Mouse (Mus musculus) embryonic facial prominence, embryonic 14.5 days (tissue): Measurements from ENCODE around the gene Hsd17b11. TPM values are rescaled to one million over a fixed set of nuclear protein-coding genes. Genes with fewer than 3 reads are reported as not detected.
A peak's percentile ranks its signal among the peaks of the same experiment; 100 is the strongest.

Experiments used
- ATAC-seq: fragments of 200-750 bp; cut with Nextera tagmentation; 2 replicates; pipeline ENCODE4 v1.8.0; 2017; ENCODE audit warnings: low read depth, moderate number of reproducible peaks, moderate TSS enrichment
- DNase-seq: peaks from one replicate; pipeline ENCODE4 v3.0.0-alpha.2; 2015; ENCODE audit warnings: low spot score
- H3K27ac ChIP-seq: fragments of 300-500 bp; sonication (generic); replicated peaks from 2 replicates; pipeline ENCODE4 v1.5.1; 2014; ENCODE audit warnings: low read depth, mild to moderate bottlenecking, low read length, moderate library complexity
- H3K27me3 ChIP-seq: fragments of 300-500 bp; sonication (generic); replicated peaks from 2 replicates; pipeline ENCODE4 v1.6.1; 2014; ENCODE audit warnings: low read length; ENCODE audit not compliant: control insufficient read depth, insufficient read depth
- H3K36me3 ChIP-seq: fragments of 300-500 bp; sonication (generic); 2 replicates; pipeline ENCODE4 v1.6.1; 2014; ENCODE audit warnings: low read length, mixed read lengths; ENCODE audit not compliant: control insufficient read depth, insufficient read depth
- H3K4me1 ChIP-seq: fragments of 300-500 bp; sonication (generic); 2 replicates; pipeline ENCODE4 v1.6.1; 2014; ENCODE audit warnings: antibody characterized with exemption, low read length; ENCODE audit not compliant: control insufficient read depth, insufficient read depth
- H3K4me2 ChIP-seq: fragments of 300-500 bp; sonication (generic); 2 replicates; pipeline ENCODE4 v1.6.1; 2014; ENCODE audit warnings: low read depth, mild to moderate bottlenecking, low read length, moderate library complexity, mixed read lengths
- H3K4me3 ChIP-seq: fragments of 300-500 bp; sonication (generic); 2 replicates; pipeline ENCODE4 v1.5.1; 2014; ENCODE audit warnings: low read depth, mild to moderate bottlenecking, low read length
- H3K9ac ChIP-seq: fragments of 300-500 bp; sonication (generic); 2 replicates; pipeline ENCODE4 v1.6.1; 2014; ENCODE audit warnings: low read depth, mild to moderate bottlenecking, low read length, moderate library complexity, mixed read lengths
- H3K9me3 ChIP-seq: fragments of 300-500 bp; sonication (generic); 2 replicates; pipeline ENCODE4 v1.6.1; 2016; ENCODE audit warnings: low read length; ENCODE audit not compliant: control insufficient read depth
- WGBS: fragments of 180-500 bp; shearing (Covaris S2); extraction: QIAGEN DNeasy Blood & Tissue Kit; methylation state at CpG from one replicate; pipeline ENCODE4 v1.1.7; 2014; 5-methylcytosine and 5-hydroxymethylcytosine counted together
- polyA plus RNA-seq: library from polyadenylated mRNA; unstranded; fragments of >200 nt; fragmentation: Nextera tagmentation; extraction: Ambion mirVana; gene quantifications from 2 replicates; pipeline ENCODE4 v1.2.1, GENCODE M21; 2014

Gene Hsd17b11
- polyA plus RNA-seq, 1 experiment from 2014 or later = 4.5 TPM

DNA sequence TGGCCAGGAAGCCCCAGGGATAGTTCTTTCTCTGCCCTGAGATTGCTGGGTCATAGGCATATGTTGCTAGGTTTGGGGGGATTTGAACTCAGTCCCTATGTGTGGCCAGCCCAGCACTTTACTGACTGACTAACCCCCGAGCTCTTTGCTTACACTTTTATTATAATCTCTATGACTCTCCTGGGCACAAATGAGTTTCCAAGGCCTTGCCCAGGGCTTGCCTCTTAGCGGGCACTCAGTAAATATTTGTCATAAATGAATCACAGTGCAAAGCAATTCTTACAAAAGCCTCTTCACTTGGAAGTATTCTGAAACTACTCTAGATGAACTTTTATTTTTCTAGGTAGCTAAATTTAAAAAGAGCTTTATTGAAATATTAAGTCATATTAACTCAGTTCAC is 17.8 kb downstream of the Hsd17b11 start:
- H3K9me3 ChIP-seq = no peaks in the 10 kb centered on the region
- no peak overlapping the region for H3K27ac ChIP-seq
- H3K27me3 ChIP-seq = no peaks in the 10 kb centered on the region
- no peak for DNase-seq
- WGBS = 92% methylated on average over 2 of the region's 2 CpGs
- H3K4me2 ChIP-seq = no peak overlapping the region
- H3K4me3 ChIP-seq = no peak overlapping the region
- no peak overlapping the region for H3K9ac ChIP-seq
- H3K4me1 ChIP-seq = no peaks in the 10 kb centered on the region
- ATAC-seq = no peak
- 0 out of 2 replicates have a peak, but pooled peaks cover 4% of the 10 kb centered on the region for H3K36me3 ChIP-seq

DNA sequence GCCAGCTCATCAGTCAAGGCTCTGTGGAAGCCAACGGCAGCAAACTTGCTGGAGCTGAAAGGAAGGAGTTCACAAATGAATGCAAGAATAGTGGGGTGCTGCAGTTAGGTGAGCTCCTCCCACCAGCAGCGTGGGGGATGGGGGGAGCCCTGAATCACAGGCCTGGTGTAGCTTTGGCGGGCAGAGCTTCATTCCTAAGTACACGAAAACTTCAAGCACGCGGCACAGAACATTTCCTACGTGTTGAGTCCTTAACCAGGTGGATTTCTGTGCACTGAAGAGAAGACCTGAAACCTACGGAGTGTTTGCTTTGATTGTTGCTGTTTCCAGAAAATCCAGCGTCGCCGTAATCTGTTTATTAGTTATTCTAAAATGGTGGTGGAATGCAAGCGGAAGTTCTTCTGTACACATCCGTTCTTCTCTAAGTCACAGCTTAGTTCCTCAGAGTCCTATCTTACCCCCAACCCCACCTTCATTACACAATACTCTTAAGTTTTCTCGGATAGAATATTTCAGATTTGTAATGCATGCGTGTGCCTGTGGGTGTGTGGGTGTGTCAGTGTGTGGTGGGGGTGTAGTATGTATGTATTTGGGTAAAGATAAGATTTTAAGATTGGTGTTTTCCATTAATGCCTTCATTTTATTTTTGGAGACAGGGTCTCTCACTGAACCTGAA is 18.3 kb downstream of the Hsd17b11 start:
- Histone ChIP-seq H3K4me2 (peak overlapping the region; percentile 5; the same call in 1 of the 2 replicates), H3K27ac (no peak overlapping the region), H3K27me3 (no peaks in the 10 kb centered on the region), H3K9me3 (no peaks in the 10 kb centered on the region), H3K36me3 (0 out of 2 replicates have a peak, but pooled peaks cover 4% of the 10 kb centered on the region), H3K4me1 (no peaks in the 10 kb centered on the region), H3K9ac (no peak overlapping the region), H3K4me3 (no peak overlapping the region)
- DNase-seq (peak; percentile 13), ATAC-seq (peak; percentile 38; the same call in 1 of the 2 replicates)
- WGBS = 40% methylated on average over 15 of the region's 15 CpGs

DNA sequence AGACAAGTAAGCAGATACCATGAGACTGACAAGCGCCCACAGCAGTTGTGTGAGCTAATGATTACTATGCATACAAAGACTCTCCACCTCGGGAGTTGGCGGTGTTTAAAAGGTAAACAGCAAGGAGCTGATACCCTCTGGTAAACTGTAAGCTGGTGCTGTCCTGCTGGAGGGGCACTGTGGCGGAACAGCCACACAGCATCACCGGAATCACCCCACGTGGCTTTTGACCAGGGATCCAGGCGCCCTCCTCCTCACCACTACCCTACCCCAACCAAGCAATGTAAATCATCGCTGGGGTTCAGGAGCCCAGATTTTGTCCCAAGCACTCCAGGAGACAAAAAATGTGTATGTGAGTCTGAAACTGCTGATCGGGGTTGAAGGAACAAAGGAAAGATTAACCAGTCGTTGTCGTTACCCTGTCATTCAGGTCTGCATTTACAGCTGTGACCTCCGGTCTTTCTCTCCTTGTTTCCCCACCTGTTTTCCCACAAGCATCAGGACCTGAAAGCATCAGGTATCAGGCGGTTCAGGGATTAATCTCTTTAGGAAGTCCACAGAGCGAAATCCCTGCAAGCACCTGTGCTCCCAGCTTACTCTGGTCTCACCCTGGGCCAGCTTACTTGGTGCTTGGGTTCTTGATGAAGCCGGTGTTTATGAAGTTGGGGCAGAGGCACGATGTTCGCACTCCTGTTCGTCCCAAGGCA is 19.0 kb downstream of the Hsd17b11 start:
- no peak overlapping the region for H3K4me3 ChIP-seq
- H3K36me3 ChIP-seq = no peaks in the 10 kb centered on the region
- DNase-seq (peak; percentile 35), ATAC-seq (peak; percentile 73)
- WGBS = 20% methylated on average over 18 of the region's 18 CpGs
- H3K4me1 ChIP-seq = no peaks in the 10 kb centered on the region
- no peaks in the 10 kb centered on the region for H3K27me3 ChIP-seq
- H3K4me2 ChIP-seq = peak overlapping the region; percentile 5; the same call in 1 of the 2 replicates
- H3K9me3 ChIP-seq = no peaks in the 10 kb centered on the region
- H3K27ac ChIP-seq = no peak overlapping the region
- no peak overlapping the region for H3K9ac ChIP-seq

DNA sequence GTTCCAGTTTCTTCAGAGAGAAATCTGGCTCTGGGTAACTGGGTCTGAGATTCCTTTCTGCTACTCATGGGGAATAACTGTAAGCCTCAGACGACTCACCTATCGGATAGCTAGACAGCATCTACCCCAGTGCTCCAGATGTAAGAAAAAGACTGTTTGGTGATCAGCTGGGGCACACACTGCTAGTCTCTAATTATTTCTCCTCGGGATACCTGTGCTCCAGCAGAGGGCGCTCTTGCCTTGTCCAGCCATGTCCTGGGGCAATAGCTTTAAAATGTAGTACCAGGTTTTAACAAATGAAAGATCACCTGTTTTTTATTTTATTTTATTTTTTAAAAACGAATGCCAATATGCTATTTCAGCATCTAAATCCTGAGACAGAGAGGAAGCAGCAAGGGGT is 22.0 kb downstream of the Hsd17b11 start:
- H3K4me2 ChIP-seq = no peak overlapping the region
- H3K27ac ChIP-seq = no peak overlapping the region
- DNase-seq (peak; percentile 85), ATAC-seq (peak; percentile 60)
- no peaks in the 10 kb centered on the region for H3K4me1 ChIP-seq
- H3K36me3 ChIP-seq = no peaks in the 10 kb centered on the region
- no peak overlapping the region; the same call in 1 of the 2 replicates for H3K9ac ChIP-seq
- WGBS = 6% methylated on average over 5 of the region's 5 CpGs
- H3K4me3 ChIP-seq = no peak overlapping the region
- H3K9me3 ChIP-seq = no peaks in the 10 kb centered on the region
- H3K27me3 ChIP-seq = no peaks in the 10 kb centered on the region

DNA sequence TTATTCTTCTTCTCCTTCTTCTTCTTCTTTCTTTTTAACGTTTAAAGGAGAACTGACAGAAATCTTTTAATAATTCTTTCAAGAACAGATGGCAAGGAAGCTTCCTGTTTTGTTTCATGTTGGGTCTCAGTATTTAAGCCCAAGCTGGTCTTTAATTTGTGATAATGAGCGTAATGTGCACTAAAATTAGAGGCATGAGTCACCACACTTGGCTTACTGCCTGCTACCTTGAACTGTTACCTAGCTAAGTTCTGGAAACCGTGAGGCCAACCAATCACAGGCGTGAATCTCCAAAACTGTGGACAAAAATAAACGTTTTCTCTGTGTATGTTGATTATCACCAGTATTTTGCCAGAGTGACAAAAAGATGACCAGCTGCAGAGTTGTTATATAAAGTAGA is 23.0 kb downstream of the Hsd17b11 start:
- no peaks in the 10 kb centered on the region for H3K36me3 ChIP-seq
- H3K4me1 ChIP-seq = no peaks in the 10 kb centered on the region
- H3K4me2 ChIP-seq = no peak overlapping the region
- H3K27ac ChIP-seq = no peak overlapping the region
- no peaks in the 10 kb centered on the region for H3K9me3 ChIP-seq
- no peaks in the 10 kb centered on the region for H3K27me3 ChIP-seq
- no peak for DNase-seq
- WGBS = 63% methylated on average over 5 of the region's 5 CpGs
- no peak overlapping the region for H3K9ac ChIP-seq
- no peak overlapping the region for H3K4me3 ChIP-seq
- no peak for ATAC-seq

DNA sequence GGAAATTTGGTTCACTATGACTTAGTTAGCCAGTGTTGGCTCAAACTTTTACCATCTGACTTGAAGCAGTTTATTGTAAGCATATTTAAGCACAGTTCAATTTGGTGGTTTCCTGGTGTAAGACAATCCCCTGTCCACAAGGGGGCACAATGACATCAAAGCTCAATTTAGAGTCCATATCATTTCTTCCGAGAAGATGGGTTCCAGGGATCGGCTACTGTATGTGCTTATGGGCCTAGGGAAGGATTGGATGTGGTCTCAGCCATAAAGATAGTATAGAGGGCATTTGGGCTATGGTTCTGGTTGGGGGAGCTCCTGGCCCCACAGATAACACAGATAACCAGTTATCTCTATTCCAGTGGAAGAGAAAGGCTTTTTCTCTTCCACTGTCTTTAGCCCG is 26.5 kb downstream of the Hsd17b11 start:
- 69% methylated on average over 3 of the region's 3 CpGs for WGBS
- no peaks in the 10 kb centered on the region for H3K36me3 ChIP-seq
- no peaks in the 10 kb centered on the region for H3K27me3 ChIP-seq
- no peak for ATAC-seq
- H3K9ac ChIP-seq = no peak overlapping the region
- no peaks in the 10 kb centered on the region for H3K9me3 ChIP-seq
- peak; percentile 21 for DNase-seq
- no peaks in the 10 kb centered on the region for H3K4me1 ChIP-seq
- no peak overlapping the region for H3K27ac ChIP-seq
- H3K4me3 ChIP-seq = no peak overlapping the region
- H3K4me2 ChIP-seq = no peak overlapping the region

DNA sequence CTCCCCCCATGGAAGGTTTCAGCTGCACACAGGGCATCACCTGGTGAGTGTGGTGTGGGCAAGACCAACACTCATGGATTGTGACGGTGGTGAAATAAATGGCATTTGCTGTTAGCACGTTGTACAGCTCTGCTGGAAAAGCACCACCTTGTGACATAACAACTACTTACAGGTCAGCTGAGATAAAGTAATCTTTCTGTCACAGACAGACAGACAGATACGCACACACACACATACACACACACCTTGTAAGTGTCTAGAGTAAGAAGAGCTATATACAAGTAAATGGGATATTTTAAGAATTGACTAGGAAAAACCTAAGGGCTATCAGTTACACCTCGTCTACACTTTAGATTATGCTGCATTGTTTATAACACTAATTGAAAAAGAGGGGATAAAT is 27.1 kb downstream of the Hsd17b11 start:
- Histone ChIP-seq H3K4me1 (no peaks in the 10 kb centered on the region), H3K27ac (no peak overlapping the region), H3K9ac (no peak overlapping the region), H3K4me3 (no peak overlapping the region), H3K4me2 (no peak overlapping the region), H3K36me3 (no peaks in the 10 kb centered on the region), H3K9me3 (no peaks in the 10 kb centered on the region), H3K27me3 (no peaks in the 10 kb centered on the region)
- DNase-seq (no peak), ATAC-seq (no peak)
- WGBS = 84% methylated on average over 4 of the region's 4 CpGs

DNA sequence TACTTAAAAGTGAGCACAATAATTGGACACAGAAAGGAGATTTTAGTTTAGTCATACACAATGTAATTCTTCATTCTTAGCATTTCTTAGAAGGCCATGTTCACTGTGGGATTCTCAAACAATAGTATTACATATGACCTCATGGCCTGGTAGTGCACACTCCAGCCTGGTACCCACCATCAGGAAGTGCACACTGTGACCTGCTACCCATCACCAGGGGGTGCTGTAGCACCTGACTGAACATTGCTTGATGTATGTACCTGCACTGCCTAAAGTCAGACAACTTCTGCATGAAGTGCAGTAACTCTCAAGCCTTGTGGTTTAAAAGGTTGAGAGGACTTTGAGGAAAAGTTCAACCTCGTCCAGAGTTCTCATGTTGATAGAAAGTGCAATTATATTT is 28.1 kb downstream of the Hsd17b11 start:
- 69% methylated on average over 1 of the region's 1 CpGs for WGBS
- Histone ChIP-seq H3K4me2 (no peak overlapping the region), H3K27ac (no peak overlapping the region), H3K4me3 (no peak overlapping the region), H3K9me3 (no peaks in the 10 kb centered on the region), H3K9ac (no peak overlapping the region), H3K27me3 (no peaks in the 10 kb centered on the region), H3K4me1 (no peaks in the 10 kb centered on the region), H3K36me3 (0 out of 2 replicates have a peak, but pooled peaks cover 4% of the 10 kb centered on the region)
- DNase-seq (no peak), ATAC-seq (no peak)
